Comparison of ENCODE assay signal across 21 mouse cellular contexts in the genomic region with DNA sequence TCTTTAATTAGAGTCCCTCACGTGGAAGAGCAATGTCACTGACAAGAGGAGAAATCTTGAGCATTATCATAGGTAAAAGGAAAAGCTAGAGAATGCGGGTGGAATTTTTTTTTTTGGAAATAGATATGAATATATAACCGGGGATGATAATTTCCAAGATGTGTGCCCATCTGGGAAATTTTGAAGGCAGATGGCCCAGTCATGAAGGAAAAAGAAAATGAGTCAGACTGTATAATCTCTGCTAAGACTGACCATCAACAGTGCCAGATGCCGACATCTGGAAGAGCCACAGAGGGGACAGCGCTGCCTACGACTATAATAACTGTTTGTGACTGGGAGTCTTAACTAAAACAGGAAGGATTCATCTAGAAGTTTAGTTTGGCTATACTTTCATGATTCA.
DNase-seq lines count a peak whose midpoint lies in the region.
"Had no signal": no experiment of that assay in that cellular context is flagged by ENCODE, and none has a peak within 500 bp of the region (broad histone marks: within the 10 kb centered on the region; RNA-seq: fewer than 3 reads in every experiment).

No protein-coding gene starts in this region.

- peak; percentile 6 to 30 for DNase-seq in frontal cortex, postnatal 36 days (ENCODE audit: low spot score in 2 of 2)
- no peak for DNase-seq in frontal cortex, postnatal 10 days (ENCODE audit: low spot score in 2 of 2)
- peak; percentile 8 for DNase-seq in right cerebral cortex, adult 18-20 months
- DNase-seq in right cerebral cortex, postnatal 14 days = no peak
- DNase-seq in layer of hippocampus, adult 9-10 months (ENCODE audit: low spot score) = peak; percentile 16
- DNase-seq in ovary, adult 18-20 months (ENCODE audit: low spot score) = no peak
- no peak for DNase-seq in kidney, postnatal 10 days
- DNase-seq: adrenal gland, postnatal 10 days; cerebellum, adult 11 months; cerebellum, adult 9-10 months; cerebellum, postnatal 36 days; gastrocnemius, postnatal 25 days; heart, adult 11 months; kidney, adult 2 months; kidney, postnatal 4 days; liver, embryonic 13.5 days; lung, adult 18-20 months; lung, postnatal 10 days; midbrain, embryonic 14.5 days; thymus, adult 18-20 months; thymus, postnatal 36 days had no signal

Comparison
In these comparisons a context has a peak if more than half of its experiments do, and no peak if none do; other contexts are left out.
1. DNase-seq: peak in frontal cortex, postnatal 36 days (2 of 2), right cerebral cortex, adult 18-20 months (single experiment) and layer of hippocampus, adult 9-10 months (single experiment); none in frontal cortex, postnatal 10 days (0 of 2), right cerebral cortex, postnatal 14 days (single experiment), ovary, adult 18-20 months (single experiment) and kidney, postnatal 10 days (single experiment).